Mouse (Mus musculus): ENCODE data around the gene Sh3rf3. TPM values are rescaled to one million over a fixed set of nuclear protein-coding genes. Genes with fewer than 3 reads are reported as not detected.

Sh3rf3 gene
- 0.17 and 0.65 TPM in 2 replicates for polyA plus RNA-seq (2016; fragmentation: Nextera tagmentation; extraction: Ambion mirVana)

GRCm38 (mm10) chr10:58813081-58813800 lies at the start of gene Sh3rf3:
Gene Sh3rf3, plus strand, starts transcription at chr10:58813359.
- Histone ChIP-seq H3K9me3 (no peaks in the 10 kb centered on the region), H3K4me3 (peak within 1 kb of the TSS; percentile 75), H3K27ac (peak within 1 kb of the TSS; percentile 67; the same call in 1 of the 2 replicates), H3K27me3 (ENCODE audit: insufficient read depth, poor library complexity, severe bottlenecking) (peaks cover 78% of the 10 kb centered on the region), H3K36me3 (no peaks in the 10 kb centered on the region), H3K4me1 (peaks cover 16% of the 10 kb centered on the region)
- no peak for DNase-seq (ENCODE audit: low spot score)
- under 1% methylated on average over 79 of the region's 79 CpGs for WGBS

GRCm38 (mm10) chr10:58788486-58789274 lies 24.5 kb upstream of the Sh3rf3 start:
- no peak overlapping the region for H3K27ac ChIP-seq
- H3K4me1 ChIP-seq, result no peaks in the 10 kb centered on the region
- DNase-seq (ENCODE audit: low spot score), result no peak
- H3K27me3 ChIP-seq (ENCODE audit: insufficient read depth, poor library complexity, severe bottlenecking), result no peaks in the 10 kb centered on the region
- H3K36me3 ChIP-seq, result no peaks in the 10 kb centered on the region
- WGBS, result 79% methylated on average over 8 of the region's 8 CpGs
- no peaks in the 10 kb centered on the region for H3K9me3 ChIP-seq
- no peak overlapping the region for H3K4me3 ChIP-seq

GRCm38 (mm10) chr10:58797555-58797954 lies 15.6 kb upstream of the Sh3rf3 start:
- Histone ChIP-seq H3K9me3 (no peaks in the 10 kb centered on the region), H3K27ac (no peak overlapping the region), H3K36me3 (no peaks in the 10 kb centered on the region), H3K27me3 (ENCODE audit: insufficient read depth, poor library complexity, severe bottlenecking) (no peaks in the 10 kb centered on the region), H3K4me1 (peaks cover 10% of the 10 kb centered on the region), H3K4me3 (no peak overlapping the region)
- DNase-seq (ENCODE audit: low spot score), result peak; percentile 86
- 19% methylated on average over 8 of the region's 8 CpGs for WGBS

GRCm38 (mm10) chr10:58798156-58798555 lies 15.0 kb upstream of the Sh3rf3 start:
- no peak overlapping the region for H3K4me3 ChIP-seq
- no peaks in the 10 kb centered on the region for H3K36me3 ChIP-seq
- H3K27me3 ChIP-seq (ENCODE audit: insufficient read depth, poor library complexity, severe bottlenecking), result no peaks in the 10 kb centered on the region
- H3K27ac ChIP-seq, result no peak overlapping the region
- DNase-seq (ENCODE audit: low spot score), result no peak
- 89% methylated on average over 3 of the region's 3 CpGs for WGBS
- H3K9me3 ChIP-seq, result no peaks in the 10 kb centered on the region
- H3K4me1 ChIP-seq, result peaks cover 10% of the 10 kb centered on the region

GRCm38 (mm10) chr10:58800996-58801433 lies 12.1 kb upstream of the Sh3rf3 start:
- 77% methylated on average over 21 of the region's 21 CpGs for WGBS

DNA sequence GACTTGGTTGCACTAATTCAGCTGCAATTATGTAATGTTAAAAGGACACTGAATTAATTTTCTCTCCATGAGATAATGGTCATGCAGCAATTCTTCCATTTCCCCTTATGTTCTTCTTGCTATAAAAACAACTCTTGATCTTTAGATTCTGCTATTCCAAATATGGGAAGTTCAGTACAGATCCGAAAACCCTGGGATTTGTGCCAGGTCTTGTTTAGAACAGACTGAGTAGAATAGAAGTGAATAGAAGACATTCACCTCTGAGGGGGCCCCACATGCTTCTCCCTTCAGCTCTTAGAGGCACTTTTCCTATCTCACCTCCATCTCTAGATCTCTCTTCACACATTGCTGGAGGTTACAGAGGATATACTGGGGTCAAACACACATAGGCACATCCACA lies 10.8 kb upstream of the Sh3rf3 start:
- Histone ChIP-seq H3K9me3 (no peaks in the 10 kb centered on the region), H3K27me3 (ENCODE audit: insufficient read depth, poor library complexity, severe bottlenecking) (0 out of 2 replicates have a peak, but pooled peaks cover 4% of the 10 kb centered on the region), H3K27ac (no peak overlapping the region), H3K4me3 (no peak overlapping the region), H3K36me3 (no peaks in the 10 kb centered on the region), H3K4me1 (peaks cover 8% of the 10 kb centered on the region)
- WGBS, result 72% methylated on average over 1 of the region's 1 CpGs
- no peak for DNase-seq (ENCODE audit: low spot score)

More at GRCm38 (mm10) chr10:58800996-58801433, 12.1 kb upstream of the Sh3rf3 start:
- Histone ChIP-seq H3K4me3 (no peak overlapping the region), H3K9me3 (no peaks in the 10 kb centered on the region), H3K4me1 (peaks cover 10% of the 10 kb centered on the region), H3K27me3 (ENCODE audit: insufficient read depth, poor library complexity, severe bottlenecking) (no peaks in the 10 kb centered on the region), H3K27ac (no peak overlapping the region), H3K36me3 (no peaks in the 10 kb centered on the region)
- DNase-seq (ENCODE audit: low spot score), result no peak

DNA sequence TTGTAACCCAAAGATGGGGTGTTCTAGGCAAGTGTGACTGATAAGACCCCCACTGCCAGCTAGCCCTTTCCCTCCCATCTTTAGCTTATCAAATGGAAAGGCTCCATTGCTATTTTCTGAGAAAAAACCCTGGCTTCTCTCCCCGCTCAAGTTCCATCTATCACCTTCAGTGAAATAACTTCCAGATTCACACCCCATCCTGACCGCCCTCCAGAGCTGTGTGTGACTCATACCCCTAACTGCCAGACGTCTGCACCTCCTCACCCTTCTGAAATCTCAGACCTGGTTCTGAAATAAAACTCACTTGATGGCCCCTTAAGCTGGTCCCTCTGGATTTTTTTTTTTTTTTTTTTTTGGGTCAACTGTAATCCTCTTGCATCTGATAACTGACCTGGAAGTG lies 5.2 kb upstream of the Sh3rf3 start:
- WGBS, result 30% methylated on average over 3 of the region's 3 CpGs
- Histone ChIP-seq H3K9me3 (no peaks in the 10 kb centered on the region), H3K27me3 (ENCODE audit: insufficient read depth, poor library complexity, severe bottlenecking) (peaks cover 46% of the 10 kb centered on the region), H3K4me3 (no peak overlapping the region), H3K4me1 (peaks cover 6% of the 10 kb centered on the region), H3K36me3 (no peaks in the 10 kb centered on the region), H3K27ac (no peak overlapping the region)
- no peak for DNase-seq (ENCODE audit: low spot score)

GRCm38 (mm10) chr10:58810181-58810580 lies 3.0 kb upstream of the Sh3rf3 start:
- Histone ChIP-seq H3K4me3 (no peak overlapping the region), H3K27me3 (ENCODE audit: insufficient read depth, poor library complexity, severe bottlenecking) (peaks cover 66% of the 10 kb centered on the region), H3K4me1 (peaks cover 16% of the 10 kb centered on the region), H3K27ac (no peak overlapping the region), H3K36me3 (no peaks in the 10 kb centered on the region), H3K9me3 (no peaks in the 10 kb centered on the region)
- WGBS, result 74% methylated on average over 5 of the region's 5 CpGs
- DNase-seq (ENCODE audit: low spot score), result no peak

DNA sequence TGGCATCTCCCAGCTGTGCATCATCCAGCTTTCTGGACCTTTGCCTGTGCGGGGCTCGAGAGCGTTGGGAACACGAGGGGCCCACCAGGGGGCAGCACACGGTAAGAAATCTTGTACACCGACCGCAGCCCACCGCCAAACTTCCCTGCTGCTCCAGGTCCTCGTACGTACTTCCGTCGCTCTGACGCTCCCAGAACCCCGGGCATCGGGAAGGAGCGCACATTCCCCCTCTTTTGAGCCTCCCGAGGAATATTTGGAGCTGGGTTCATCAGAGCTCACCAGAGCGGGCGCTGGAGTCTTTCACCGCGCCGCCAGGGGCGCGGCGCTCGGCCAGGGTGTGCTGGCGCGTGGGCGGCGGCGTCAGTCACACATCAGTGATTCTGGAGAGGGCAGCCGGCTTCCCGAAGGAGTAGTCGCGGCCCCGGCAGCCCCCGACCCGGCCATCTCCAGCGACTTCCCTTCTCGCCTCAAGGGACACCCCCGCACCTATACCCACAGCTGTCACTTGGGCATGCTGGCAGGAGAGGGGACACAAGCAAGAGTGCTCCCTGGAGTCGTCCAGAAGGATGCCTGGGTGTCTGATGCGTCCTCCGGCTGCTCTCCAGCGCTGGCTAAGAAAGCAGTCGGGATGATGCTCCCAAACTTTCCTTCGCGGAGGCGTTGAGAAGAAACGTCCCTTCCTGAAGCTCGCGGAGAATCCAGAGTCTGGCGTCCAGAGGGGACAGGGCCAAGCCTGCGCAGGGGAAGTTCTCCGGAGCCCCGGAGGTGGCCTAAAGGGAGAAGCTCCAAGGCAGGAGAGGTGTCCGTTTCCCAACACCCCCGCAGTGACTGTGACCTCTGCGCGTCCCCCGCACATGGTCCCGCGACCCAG lies 714 bp upstream of the Sh3rf3 start:
- peak overlapping the region; percentile 75 for H3K4me3 ChIP-seq
- DNase-seq (ENCODE audit: low spot score), result peak; percentile 90
- H3K4me1 ChIP-seq, result peaks cover 16% of the 10 kb centered on the region
- peak overlapping the region; percentile 67; the same call in 1 of the 2 replicates for H3K27ac ChIP-seq
- under 1% methylated on average over 63 of the region's 63 CpGs for WGBS
- H3K27me3 ChIP-seq (ENCODE audit: insufficient read depth, poor library complexity, severe bottlenecking), result peaks cover 75% of the 10 kb centered on the region
- no peaks in the 10 kb centered on the region for H3K9me3 ChIP-seq
- no peaks in the 10 kb centered on the region for H3K36me3 ChIP-seq

DNA sequence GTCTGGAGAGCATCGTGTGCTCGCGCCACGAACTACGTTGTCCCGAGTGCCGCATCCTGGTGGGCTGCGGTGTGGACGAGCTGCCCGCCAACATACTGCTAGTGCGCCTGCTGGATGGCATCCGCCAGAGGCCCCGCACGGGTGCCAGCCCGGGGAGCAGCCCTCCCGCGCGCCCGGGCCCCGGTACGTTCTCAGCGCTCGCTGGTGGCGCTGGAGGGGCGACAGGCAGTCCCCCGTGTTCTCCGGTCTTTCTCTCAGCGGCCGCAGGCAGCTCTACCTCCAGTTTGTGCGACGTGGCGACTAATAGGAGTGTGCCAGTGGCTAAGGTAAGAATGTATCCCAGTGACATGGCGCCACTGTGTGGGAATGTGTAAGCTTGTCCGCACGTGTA lies 637 bp downstream of the Sh3rf3 start:
- 2% methylated on average over 35 of the region's 35 CpGs for WGBS
- no peak for DNase-seq (ENCODE audit: low spot score)
- no peaks in the 10 kb centered on the region for H3K9me3 ChIP-seq
- peaks cover 16% of the 10 kb centered on the region for H3K4me1 ChIP-seq
- peaks cover 78% of the 10 kb centered on the region for H3K27me3 ChIP-seq (ENCODE audit: insufficient read depth, poor library complexity, severe bottlenecking)
- H3K36me3 ChIP-seq, result no peaks in the 10 kb centered on the region
- peak overlapping the region; percentile 42; the same call in 1 of the 2 replicates for H3K27ac ChIP-seq
- H3K4me3 ChIP-seq, result peak overlapping the region; percentile 75

- Histone ChIP-seq H3K4me1 (peaks cover 16% of the 10 kb centered on the region), H3K36me3 (no peaks in the 10 kb centered on the region), H3K4me3 (no peak overlapping the region), H3K27me3 (ENCODE audit: insufficient read depth, poor library complexity, severe bottlenecking) (peaks cover 78% of the 10 kb centered on the region), H3K27ac (no peak overlapping the region), H3K9me3 (no peaks in the 10 kb centered on the region)
- no peak for DNase-seq (ENCODE audit: low spot score)
- WGBS, result 47% methylated on average over 7 of the region's 7 CpGs
These were observed 1.3 kb downstream of the Sh3rf3 start for GRCm38 (mm10) chr10:58814486-58814885.

GRCm38 (mm10) chr10:58824016-58824568 lies 10.9 kb downstream of the Sh3rf3 start:
- H3K9me3 ChIP-seq, result no peaks in the 10 kb centered on the region
- DNase-seq (ENCODE audit: low spot score), result no peak
- H3K36me3 ChIP-seq, result no peaks in the 10 kb centered on the region
- no peak overlapping the region for H3K27ac ChIP-seq
- H3K27me3 ChIP-seq (ENCODE audit: insufficient read depth, poor library complexity, severe bottlenecking), result peaks cover 54% of the 10 kb centered on the region
- WGBS, result 63% methylated on average over 7 of the region's 7 CpGs
- no peak overlapping the region for H3K4me3 ChIP-seq
- no peaks in the 10 kb centered on the region for H3K4me1 ChIP-seq

All from heart, embryonic 10.5 days (tissue).